Mouse (Mus musculus): ENCODE data around the gene Tspyl2. TPM values are rescaled to one million over a fixed set of nuclear protein-coding genes. Genes with fewer than 3 reads are reported as not detected.

Tspyl2 gene
- polyA plus RNA-seq, 1 experiment = 66.3 TPM

Other genes starting within 250 kb of the Tspyl2 start
- 6.6 and 9.0 TPM in 2 replicates for gene Iqsec2, start 198.2 kb downstream of the Tspyl2 start, polyA plus RNA-seq (2012; rRNA removed)
- 27.6 and 32.5 TPM in 2 replicates for gene Kdm5c, start 109.4 kb downstream of the Tspyl2 start, polyA plus RNA-seq (2012; rRNA removed)
- gene Kantr, start 14.9 kb downstream of the Tspyl2 start, polyA plus RNA-seq (2012; rRNA removed) = 8.1 and 8.3 TPM in 2 replicates
- gene Gpr173, start 26.3 kb upstream of the Tspyl2 start, polyA plus RNA-seq (2012; rRNA removed) = 2.1 and 2.6 TPM in 2 replicates
- gene Cldn34a, start 220.9 kb upstream of the Tspyl2 start, polyA plus RNA-seq (2012; rRNA removed) = not detected in 2 replicates

Measured in gonadal fat pad, adult 2 months (tissue).